Mouse (Mus musculus) erythroblast, embryonic 14.5 days (primary cell): ENCODE measurements around the gene Ypel5. TPM values are rescaled to one million over a fixed set of nuclear protein-coding genes. Genes with fewer than 3 reads are reported as not detected.

ENCODE experiments used
- H3K27me3 ChIP-seq: 2 replicates; pipeline ENCODE4 v1.6.1; 2012; ENCODE audit warnings: inconsistent platforms; ENCODE audit not compliant: control insufficient read depth
- H3K36me3 ChIP-seq: 2 replicates; pipeline ENCODE4 v1.6.1; 2012; ENCODE audit warnings: mild to moderate bottlenecking, inconsistent platforms; ENCODE audit not compliant: control insufficient read depth
- H3K4me1 ChIP-seq: 2 replicates; pipeline ENCODE4 v1.6.1; 2012; ENCODE audit warnings: inconsistent platforms; ENCODE audit not compliant: control insufficient read depth
- H3K4me3 ChIP-seq: replicated peaks from 2 replicates; pipeline ENCODE3; 2012; ENCODE audit warnings: moderate library complexity, mild to moderate bottlenecking, inconsistent platforms
- H3K9me3 ChIP-seq: 2 replicates; pipeline ENCODE4 v1.6.1; 2012; ENCODE audit warnings: low read length, inconsistent platforms, mixed read lengths; ENCODE audit not compliant: control insufficient read depth
- GATA1 ChIP-seq: IDR thresholded peaks from 2 replicates; pipeline ENCODE4 v1.6.1; 2012; ENCODE audit warnings: low read length, inconsistent platforms, mixed read lengths
- TAL1 ChIP-seq: IDR thresholded peaks from 3 replicates; pipeline ENCODE4 v1.6.1; 2012; ENCODE audit warnings: low read length, inconsistent platforms, mixed read lengths
- polyA plus RNA-seq: library from polyadenylated mRNA; stranded (reverse); fragments of >175 nt; gene quantifications from 2 replicates; pipeline ENCODE4 v1.2.3, GENCODE M21; 2012

Ypel5 gene
- polyA plus RNA-seq = 6.4 and 8.7 TPM in 2 replicates

DNA sequence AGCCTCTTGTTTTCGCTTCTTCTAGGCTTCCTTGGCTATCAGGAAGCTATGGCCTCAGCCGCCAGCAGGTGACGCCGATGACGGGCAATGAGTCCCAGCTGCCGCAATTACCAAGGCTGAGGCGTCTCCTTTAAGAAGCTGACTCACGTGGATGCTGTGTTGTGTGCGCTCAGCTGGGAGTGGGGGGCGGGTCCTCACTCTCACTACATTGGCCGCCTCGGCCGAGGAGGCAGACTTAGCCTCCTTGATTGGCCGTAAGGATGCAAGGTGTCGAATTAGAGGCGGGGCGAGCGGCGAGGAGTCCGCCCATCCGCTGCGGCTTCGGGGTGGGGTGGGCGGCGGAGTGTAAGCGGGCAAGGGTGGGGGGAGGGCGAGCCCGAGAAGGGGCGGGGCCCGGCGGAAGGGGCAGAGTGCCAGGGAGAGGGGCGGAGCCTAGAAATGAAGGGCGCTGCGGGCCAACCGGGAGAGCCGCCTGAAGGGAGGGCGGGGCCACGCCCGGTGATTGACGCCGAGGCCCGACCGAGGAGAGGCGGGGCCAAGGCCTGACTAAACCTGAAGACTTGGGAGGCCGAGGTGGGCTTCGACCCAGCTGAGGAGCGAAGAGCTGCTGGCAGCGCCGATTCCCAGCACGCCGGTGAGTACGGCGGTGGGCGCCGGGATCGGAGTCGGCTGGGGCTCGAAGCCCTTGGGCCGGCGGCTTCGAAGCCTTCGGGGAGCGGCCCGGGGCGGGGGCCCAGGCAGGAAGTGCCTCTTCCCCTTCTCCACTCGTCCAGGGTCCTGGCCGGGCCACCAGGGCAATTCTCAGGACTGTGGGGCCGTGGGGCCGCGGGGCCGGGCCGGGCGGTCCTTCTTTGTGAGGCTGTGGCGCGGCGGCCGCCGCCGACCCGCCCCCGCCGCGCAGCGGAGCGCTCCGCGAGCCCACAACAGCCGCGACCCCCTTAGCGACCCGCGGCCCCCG, at the start of gene Ypel5:
Gene Ypel5 (plus strand): TSS at position 296 of the 958 bp plus-strand sequence.
- no peaks in the 10 kb centered on the region for H3K9me3 ChIP-seq
- no peak for TF ChIP-seq TAL1
- no peak for TF ChIP-seq GATA1
- peaks cover 20% of the 10 kb centered on the region for H3K36me3 ChIP-seq
- H3K4me3 ChIP-seq = peak within 1 kb of the TSS; percentile 97
- peaks cover 35% of the 10 kb centered on the region for H3K4me1 ChIP-seq
- H3K27me3 ChIP-seq = peaks cover 10% of the 10 kb centered on the region

DNA sequence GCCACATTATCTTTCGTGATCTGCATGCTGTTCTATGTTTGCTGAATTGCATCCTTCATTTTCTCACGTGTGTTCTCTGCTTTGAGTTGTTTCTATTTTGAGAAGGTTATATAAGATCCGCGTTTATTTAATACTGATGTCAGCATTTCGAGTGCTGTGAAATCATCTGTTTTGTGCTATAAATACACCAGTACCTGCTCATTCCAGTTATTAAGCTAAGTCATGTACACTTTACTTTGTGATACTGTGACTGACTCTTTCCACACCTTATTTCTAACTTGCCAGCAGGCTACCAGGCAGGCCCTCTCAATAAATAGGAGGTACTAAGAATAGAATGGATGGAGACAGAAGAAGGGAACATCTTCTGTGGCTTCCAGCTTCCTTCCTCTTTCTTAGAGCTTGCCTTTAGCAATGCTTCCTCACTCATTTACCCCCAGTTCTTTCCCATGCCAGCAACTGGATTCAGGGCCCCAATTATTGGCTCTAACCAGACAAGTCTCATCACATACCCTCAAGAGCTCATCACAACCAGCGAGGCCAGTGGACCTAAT, 48.3 kb upstream of the Ypel5 start:
- Histone ChIP-seq H3K36me3 (no peaks in the 10 kb centered on the region), H3K4me3 (no peak overlapping the region), H3K4me1 (no peaks in the 10 kb centered on the region), H3K27me3 (no peaks in the 10 kb centered on the region), H3K9me3 (no peaks in the 10 kb centered on the region)
- no peak for TF ChIP-seq GATA1

DNA sequence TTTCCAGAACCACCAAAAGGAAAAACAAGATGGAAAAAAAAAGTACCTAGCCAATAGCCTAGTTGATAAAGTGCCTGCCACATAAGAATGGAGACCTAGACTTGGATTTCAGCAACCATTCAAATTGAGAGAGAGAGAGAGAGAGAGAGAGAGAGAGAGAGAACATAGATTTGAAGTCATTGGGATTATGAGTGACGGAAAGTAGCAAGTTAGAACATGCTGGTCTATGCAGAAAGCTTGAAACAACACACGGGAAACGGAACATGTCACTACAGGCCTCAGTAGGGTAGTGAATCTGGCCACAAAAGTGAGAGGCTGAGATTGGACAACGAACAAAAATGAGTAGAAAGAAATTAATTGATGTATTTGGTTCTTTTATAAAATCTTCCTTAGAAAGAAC, 43.0 kb upstream of the Ypel5 start:
- H3K9me3 ChIP-seq = no peaks in the 10 kb centered on the region
- H3K27me3 ChIP-seq = no peaks in the 10 kb centered on the region
- H3K4me3 ChIP-seq = no peak overlapping the region
- TF ChIP-seq TAL1 = no peak
- no peak for TF ChIP-seq GATA1
- H3K4me1 ChIP-seq = no peaks in the 10 kb centered on the region
- no peaks in the 10 kb centered on the region for H3K36me3 ChIP-seq

DNA sequence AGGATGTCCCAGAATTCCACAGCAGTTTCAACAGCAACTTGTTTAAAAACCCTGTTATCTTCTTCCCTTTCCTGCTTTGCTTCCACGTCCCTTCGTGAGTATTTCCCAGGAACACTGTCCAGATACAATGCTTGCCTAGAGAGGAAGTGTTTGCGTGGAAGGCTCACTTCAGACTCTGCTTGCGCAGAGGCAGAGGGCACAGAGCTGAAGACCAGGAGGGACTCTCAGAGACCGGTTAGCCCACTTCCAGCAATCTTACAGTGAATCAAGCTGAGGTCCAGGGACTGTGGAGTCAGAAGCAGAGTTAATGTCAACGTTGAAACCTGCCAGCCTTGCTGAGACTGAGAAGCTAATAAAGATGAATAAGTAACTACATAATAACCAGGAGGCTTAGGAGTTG, 41.6 kb upstream of the Ypel5 start:
- no peak for TF ChIP-seq TAL1
- no peak for TF ChIP-seq GATA1
- Histone ChIP-seq H3K4me3 (no peak overlapping the region), H3K36me3 (no peaks in the 10 kb centered on the region), H3K4me1 (no peaks in the 10 kb centered on the region), H3K27me3 (no peaks in the 10 kb centered on the region), H3K9me3 (no peaks in the 10 kb centered on the region)

DNA sequence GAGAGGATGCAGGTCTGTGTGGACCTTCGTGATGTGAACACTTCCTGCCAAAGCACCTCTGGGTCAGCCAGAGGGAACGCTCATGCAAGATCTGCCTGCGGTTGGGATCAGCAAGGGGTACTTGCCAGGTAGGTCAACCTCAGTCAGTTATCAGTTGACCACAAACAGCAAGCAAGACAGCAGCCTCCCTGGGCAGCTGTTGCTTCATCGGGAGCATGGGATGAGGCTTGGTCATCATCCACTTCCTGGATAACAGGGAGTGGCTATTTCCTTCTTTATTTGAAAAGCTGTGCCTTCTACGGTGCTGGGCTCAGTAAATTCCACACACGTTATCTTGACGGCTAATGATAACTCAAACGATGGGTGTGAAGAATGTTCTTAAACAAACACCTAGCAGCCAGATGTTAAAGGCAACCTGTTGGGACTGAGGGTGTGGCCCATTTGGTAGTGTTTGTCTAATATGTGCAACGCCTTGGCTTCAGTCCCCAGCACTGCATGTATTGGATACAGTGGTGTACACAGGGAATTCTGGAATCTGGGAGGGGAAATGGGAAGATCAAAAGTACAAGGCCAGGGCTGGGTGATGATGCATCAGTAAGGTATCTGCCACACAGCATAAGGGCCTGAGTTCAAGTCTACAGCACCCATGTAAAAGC, 40.7 kb upstream of the Ypel5 start:
- H3K9me3 ChIP-seq = no peaks in the 10 kb centered on the region
- TF ChIP-seq GATA1 (no peak), TAL1 (no peak)
- no peaks in the 10 kb centered on the region for H3K4me1 ChIP-seq
- H3K4me3 ChIP-seq = no peak overlapping the region
- H3K36me3 ChIP-seq = no peaks in the 10 kb centered on the region
- no peaks in the 10 kb centered on the region for H3K27me3 ChIP-seq

DNA sequence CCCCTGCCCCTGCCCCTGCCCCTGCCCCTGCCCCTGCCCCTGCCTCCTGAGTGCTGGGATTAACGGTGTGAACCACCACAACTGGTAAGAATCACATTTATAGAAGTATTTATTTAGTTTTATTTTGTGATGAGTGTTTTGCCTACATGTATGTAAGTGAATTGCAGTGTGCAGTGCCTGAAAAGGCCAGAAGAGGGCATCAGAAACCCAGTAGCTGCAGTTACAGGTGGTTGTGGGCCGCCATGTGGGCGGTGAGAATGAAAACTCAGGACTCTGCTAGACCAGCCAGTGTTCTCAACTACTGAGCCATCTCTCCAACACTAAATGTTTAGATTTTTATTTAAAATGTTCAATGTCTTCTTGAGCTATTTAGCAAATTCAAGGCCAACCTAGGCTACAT, 39.7 kb upstream of the Ypel5 start:
- Histone ChIP-seq H3K36me3 (no peaks in the 10 kb centered on the region), H3K9me3 (no peaks in the 10 kb centered on the region), H3K27me3 (no peaks in the 10 kb centered on the region), H3K4me3 (no peak overlapping the region), H3K4me1 (no peaks in the 10 kb centered on the region)
- no peak for TF ChIP-seq TAL1

DNA sequence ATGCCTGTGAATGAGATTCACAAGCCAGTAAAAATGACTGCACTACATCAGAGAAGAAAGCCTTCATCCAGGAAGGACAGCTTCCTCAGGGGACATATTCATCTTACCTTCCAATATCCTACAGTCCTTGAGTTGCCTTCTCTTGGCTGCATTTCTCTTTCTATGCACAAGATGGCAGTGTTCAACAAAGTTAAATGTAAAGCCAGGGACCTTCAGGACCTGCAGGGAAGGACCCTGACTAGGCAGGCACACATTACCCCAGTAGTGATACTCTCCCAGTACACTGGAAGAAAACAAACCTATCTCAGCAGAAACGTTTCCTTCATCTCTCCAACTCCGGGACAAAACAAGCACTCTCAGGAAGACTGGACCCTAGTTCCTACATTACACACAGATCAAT, 38.4 kb upstream of the Ypel5 start:
- no peaks in the 10 kb centered on the region for H3K4me1 ChIP-seq
- no peaks in the 10 kb centered on the region for H3K27me3 ChIP-seq
- TF ChIP-seq TAL1 = no peak
- TF ChIP-seq GATA1 = no peak
- no peaks in the 10 kb centered on the region for H3K36me3 ChIP-seq
- no peak overlapping the region for H3K4me3 ChIP-seq
- H3K9me3 ChIP-seq = no peaks in the 10 kb centered on the region

DNA sequence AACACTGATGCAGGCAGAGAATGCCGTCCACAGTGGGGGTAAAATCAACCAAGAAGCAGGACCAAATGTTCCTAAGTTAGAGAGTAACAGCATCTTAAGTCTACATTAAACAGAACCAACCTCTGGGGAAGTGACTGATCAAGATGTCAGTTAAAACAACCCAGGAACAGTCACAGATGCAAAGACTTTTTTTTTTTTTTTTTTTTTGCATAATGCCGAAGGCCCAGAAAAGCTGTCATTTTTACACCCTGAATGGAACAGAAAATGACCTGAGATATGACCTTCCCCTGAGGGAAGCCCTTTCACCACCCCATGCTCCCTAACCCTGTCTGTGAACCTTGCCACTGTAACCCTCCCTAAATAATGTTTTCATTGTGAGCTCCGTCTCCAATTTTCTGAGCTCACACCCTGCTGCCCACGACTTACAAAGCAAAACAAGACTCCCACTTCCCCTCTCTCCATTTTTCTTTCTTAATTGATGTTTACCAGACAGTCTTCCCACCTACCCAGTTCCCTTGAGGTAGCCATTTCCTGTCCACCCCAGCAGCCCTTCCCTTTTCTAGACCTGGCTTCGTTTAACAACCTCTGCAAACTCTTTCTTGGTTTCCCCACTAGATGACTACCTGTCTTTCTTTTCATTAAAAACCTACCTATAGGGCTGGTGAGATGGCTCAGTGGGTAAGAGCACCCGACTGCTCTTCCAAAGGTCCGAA, 26.2 kb upstream of the Ypel5 start:
- H3K9me3 ChIP-seq = no peaks in the 10 kb centered on the region
- TF ChIP-seq TAL1 = no peak
- no peak for TF ChIP-seq GATA1

More for the DNA sequence above, 26.2 kb upstream of the Ypel5 start:
- no peak overlapping the region for H3K4me3 ChIP-seq
- no peaks in the 10 kb centered on the region for H3K36me3 ChIP-seq
- H3K4me1 ChIP-seq = no peaks in the 10 kb centered on the region
- H3K27me3 ChIP-seq = no peaks in the 10 kb centered on the region
